Mouse (Mus musculus): ENCODE measurements at regions not wholly inside any gene's neighbourhood (a gene's known extent, or its start where the extent isn't known, plus 50 kb on each side); places are given as distances from the start of the nearest gene placed in this dataset.

DNA sequence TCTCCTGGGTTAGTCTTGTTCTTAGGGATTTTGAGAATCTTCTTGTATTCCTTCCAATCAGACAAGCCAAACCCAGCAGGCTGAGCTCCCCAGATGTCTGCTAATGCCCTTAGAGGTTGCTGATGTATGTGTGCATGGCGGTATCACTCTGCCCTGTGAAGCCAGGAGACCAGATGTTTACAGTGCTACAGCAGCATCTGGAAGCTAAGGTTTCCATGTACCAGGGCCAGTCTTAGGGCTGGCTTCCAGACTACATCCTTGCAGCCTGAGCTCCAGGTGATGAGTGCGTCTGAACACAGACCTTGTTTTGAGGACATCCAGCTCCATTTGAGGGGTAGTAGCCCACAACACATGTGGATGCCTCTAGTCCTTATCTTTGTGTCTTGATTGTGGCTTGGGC is 241.7 kb downstream of the Ttc32 start:
- no peak for DNase-seq

DNA sequence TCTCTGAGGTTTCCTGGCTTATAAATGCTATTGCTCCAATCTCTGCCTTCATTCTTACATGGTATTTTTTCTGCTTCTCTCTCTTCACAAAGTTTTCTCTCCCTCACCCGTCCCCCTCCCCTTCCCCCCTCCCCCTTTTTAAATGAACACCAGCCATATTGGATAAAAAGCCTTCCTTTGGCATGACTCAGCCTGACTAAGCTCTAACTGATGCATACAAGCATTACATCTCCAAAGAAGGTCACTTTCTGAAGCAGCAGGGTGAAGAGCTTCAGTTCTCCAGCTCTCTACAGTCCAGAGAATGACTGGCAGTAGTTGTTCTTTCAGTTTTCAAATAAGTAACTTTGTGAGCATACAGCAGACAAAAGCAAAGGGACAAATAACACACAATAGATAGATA is 244.4 kb downstream of the Ttc32 start:
- DNase-seq, result no peak

DNA sequence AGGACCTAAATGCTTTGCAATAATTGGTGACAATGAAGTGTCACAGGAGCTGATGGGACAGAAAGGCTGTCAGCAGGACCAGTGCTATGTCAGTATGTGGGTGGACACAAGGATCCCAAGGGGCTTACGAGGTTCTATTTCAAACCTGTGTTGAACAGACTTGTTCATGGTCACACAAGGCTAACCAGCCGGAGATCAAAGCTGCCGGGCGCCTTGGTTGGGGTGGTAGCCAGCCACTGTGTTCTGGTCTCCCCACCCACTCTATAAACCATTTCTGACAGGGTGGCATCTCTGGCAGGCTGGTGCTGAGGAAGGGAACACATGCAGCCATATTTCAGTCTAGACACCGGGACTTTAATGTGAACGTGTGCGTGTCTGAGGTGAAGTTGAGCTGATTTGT is 245.9 kb downstream of the Ttc32 start:
- no peak for DNase-seq

DNA sequence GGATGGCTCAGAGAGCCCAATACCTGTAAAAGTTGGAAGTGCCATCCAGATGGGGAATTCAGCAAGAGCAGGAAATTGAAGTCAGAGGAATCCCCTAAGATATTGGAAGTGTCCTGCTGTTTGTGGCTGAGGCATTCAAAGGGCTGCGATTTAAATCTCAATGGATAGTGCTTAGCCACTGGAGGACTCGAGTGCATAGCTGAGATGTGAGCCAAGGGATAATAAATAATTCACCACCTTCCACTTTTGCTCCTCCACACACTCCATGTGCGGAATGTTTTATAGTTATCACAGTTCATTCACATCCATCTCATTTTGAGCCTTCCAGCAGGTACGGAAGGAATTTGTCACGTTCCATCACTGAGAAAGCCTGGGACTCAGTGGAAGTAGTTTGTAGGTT is 248.9 kb downstream of the Ttc32 start:
- no peak for DNase-seq

DNA sequence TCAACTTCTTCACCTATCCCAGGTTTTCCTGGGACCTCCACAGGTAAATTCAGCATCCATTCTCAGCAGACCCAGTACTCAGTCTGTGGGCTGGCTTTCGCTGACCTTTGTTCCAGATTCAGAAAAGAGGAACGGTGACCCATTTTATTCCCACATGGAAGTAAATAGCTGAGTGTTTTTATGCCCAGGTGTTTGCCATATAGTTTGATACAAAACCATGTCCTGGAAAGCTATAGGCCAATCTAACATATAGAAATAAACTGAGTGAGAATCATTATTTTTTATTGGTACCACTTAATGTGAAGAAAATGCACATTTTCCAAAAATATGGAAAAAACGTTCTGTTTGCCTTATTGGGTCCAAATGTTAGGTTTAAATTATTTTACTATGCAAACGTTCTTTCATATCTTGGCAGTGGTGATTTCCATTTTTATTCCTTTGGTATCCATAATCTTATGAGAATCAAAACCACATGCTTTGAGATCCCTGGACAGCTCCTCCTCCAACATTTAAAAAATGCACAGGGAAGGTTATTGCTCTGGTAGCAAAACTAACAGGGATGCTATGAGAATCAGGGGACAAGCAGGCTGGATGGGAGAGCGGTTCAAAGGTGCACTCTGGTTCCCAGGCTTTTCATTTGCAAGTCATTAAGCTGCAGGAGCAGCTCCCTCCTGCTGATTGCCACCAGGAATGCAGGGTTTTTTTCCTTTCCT is 250.3 kb downstream of the Ttc32 start:
- DNase-seq, result no peak

DNA sequence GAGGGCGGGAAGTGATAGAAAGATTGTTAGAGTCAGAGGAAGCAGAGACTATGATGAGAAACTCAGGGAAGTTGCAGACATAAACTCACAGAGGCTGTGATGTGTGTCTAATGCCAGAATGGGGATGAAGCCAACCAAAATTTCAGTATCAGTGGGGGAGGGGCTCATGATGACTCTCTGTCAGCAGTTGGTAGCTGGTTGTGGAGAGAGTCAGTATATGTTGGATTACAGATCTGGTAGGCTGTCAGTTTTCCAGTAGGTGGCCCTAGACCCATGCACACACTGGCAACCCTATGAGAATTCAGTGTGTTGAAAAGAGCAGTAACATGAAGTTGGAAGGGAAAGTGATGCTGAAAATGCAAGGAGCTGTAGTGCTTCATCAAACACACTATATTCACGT is 257.5 kb downstream of the Ttc32 start:
- no peak for DNase-seq

DNA sequence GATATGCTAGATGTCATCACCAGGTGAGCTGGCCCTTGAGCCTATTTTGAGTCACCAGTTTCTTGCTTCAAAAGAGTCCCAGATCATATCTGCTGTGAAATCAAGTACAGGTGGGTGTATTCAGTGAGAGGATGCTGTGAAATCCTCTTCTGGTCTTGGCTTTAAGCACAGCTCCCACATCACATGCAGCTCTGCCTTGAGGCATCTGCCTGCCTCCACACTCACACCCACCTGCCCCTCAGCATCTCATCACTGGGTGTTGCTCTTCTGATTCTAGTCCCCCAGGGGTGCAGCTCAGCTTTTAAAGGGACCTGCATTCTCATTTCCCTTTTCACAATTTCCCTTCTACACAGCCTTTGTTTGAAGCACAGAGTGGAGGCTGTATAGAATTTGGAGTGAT is 262.9 kb downstream of the Ttc32 start:
- DNase-seq, result no peak

DNA sequence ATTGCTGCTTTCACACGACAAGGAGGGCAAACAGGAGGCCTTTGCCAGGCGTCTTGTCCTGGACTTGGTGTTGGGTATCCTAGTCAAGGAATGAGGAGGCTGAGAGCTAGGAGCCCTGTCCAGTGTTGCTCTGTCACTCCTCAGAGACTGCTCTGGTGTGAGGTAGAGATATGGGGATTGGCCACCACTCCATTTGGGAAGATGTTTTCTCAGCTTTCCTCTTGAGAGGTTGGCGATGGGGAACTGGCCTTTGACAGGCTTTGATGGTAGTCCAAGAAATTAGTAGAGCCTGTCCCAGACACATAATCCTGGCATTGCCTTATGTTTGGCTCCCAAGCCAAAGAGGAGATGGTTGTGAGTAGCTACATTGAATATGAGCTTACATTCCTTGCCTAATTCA is 265.4 kb downstream of the Ttc32 start:
- DNase-seq, result no peak

DNA sequence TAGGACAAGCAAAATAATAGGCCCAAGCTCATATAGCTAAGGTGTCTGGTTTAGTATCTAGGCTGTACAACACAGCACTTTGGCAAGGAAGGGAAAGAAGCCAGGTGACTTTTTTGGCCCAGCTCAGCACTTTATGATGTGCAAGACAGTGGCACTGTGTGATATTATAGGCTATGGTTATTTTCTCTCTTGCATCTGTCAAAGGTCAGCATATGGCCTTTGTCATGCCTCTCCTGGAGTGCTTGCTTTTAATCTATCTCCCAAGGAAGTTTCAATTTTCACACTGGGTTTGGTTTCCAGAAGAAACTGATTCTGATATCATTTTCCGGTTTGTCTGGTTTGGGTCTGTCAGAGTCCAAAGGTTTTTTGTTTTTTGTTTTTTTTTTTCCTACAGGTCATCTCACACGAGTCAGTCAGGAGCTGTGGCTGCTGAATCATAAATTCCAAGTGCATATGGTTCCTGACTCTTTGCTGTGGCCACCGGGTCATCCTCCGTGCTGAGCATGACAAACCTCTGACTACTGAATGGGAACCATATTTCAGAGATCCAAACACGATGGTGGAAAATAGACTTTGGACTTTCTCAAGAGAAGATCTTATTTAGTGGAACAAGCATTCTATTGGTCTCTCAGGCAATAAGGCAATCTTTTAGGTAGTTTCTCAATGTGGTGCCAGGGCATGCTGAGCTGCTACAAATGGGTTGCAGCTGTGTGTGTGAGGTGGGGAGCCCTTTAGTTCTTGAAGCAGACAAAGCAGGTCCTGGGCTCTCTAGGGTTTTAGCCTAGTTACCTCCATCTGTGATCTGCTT is 269.3 kb downstream of the Ttc32 start:
- DNase-seq, result no peak

DNA sequence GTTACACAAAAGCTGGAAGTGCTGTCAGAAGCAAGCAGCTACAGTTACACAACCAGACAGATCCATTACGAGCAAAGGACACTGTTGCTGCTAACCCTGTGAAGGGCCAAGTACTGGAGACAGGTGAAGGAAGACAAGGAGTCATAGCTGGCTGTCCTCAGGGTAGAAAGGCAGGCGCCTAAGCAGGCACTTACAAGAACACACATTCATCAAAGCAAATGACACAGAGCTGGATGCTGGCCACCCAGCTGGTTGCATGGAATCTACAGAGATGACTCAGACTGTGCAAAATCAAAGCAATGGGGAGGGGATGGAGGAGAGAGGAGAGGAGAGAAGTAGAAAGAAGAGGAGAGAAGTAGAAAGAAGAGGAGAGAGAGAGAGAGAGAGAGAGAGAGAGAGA is 265.8 kb upstream of the Osr1 start:
- DNase-seq, result peak; percentile 24

DNA sequence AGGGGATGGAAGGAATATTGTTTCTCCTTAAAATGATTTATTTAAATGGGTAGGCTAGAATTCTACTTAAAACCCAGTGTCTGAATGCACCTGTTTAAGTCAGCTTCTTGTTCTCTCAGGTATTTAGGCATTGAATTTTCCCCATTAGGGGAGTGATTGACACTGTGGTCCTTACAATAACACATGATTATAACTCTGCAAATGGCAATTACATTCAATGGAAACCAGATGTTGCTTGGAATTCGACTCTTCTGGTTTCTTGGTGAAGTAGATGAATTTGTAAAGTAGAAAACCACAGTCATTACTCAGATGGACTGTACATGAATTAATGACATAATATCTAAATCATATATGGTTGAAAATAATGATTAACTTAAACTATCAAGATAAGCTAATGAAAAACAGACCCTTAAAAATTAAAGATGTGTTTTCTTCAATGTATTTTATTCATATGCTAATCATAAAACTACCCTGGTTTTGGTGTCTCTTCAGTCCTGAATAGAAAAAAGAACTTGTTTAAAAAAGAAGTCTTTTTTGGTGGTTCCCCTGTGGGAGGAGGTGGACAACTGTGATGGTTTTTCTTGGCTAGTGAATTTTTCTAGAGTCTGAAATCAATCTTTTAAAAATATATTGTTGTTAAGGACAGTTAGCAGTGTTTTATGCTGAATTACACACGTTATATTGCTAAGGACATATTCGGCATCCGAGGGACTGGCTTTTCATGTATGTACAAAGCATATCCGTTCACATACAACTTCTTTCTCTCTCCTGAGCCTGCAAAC is 231.8 kb upstream of the Osr1 start:
- DNase-seq, result no peak

DNA sequence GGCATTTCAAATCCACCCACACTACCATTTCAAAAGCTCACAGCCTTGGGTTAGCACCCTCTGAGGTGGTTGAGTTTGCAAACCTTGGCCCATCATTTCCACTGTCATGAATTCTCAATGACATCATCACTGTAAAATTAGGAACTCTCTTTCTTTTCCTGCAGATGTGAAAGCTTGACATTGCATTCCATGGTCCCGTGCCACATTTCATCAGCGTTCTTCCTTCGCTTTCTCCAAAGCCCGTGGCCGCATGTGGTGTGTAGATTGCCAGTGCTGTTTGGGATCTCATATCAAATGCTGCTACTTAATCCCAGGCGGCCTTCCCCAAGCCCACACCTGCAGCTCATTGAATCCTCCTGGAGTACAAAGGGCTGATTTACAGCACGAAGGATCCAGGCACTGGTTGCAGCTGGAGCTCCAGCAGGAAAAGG is 231.1 kb upstream of the Osr1 start:
- DNase-seq, result peak; percentile 9

DNA sequence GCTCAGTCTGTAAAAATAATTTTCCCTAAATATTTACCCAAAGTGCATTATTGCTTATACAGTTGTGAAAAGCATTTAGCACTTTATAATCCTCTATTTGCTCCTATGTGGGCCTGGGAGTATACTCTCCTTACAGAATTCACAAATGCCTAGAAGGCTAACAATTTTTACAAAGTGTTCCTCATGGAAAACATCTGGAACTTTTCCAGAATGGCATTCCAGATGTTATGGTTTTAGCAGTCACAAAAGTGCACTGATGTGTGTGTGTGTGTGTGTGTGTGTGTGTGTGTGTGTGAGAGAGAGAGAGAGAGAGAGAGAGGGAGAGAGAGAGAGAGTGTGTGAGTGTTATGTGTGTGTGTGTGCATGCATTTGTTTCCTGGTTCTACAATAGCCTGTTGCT is 229.1 kb upstream of the Osr1 start:
- DNase-seq, result no peak

DNA sequence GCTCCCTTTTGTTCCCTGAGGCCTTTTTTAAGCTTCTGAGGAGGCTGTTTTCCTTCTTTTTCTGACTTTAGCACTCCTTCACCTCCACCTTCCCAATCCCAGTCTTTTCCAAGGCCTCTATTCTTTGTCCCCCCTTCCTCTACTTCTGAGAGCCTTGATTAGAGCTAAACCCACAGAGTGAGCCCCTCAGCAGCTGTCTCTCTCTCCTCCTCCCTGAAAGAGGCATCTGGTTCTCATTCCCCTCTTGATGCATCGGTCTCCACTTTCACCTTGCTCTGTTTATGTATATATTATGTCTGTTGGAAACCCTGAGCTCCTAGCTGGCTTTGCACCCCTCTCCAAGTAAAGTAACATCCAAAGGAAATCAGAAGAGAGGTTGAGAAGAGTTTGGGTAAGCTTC is 224.6 kb upstream of the Osr1 start:
- no peak for DNase-seq

DNA sequence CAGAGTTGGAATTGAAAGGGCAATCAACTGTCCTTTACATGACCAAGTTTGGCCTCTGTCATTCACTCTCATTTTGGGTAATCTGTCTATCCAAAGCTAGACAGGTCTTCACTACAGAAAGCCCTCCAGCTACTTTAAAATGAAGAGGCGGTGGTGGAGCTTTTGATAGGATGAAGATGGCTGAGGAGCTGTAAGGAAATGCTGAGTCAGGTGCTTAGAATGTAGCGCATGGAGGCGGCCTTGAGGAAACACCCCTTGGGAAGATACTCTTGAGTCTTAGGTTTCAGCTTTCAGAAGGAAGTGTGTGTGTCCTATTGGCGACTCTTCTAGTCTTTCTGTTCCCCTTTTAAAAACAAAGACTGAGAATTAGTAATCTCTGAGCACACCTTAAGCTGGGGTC is 214.4 kb upstream of the Osr1 start:
- no peak for DNase-seq

DNA sequence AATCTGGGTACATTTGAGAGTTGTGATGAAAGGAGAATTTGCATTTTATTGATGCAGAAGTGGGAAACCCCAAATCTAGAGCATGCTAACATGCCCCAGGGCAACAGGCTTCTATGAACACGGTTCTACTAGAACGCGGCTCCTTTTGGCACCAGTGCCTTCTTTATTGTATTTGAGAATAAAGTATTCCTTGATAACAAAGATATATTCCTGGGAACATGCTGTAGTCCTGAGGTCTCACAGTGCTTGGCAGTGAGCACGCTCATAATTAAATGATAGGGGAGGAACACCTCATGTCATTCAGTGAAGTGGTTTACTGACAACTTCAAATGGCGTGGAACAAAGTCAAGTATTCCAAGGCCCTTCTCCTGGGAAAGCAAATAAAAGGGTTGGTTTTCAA is 212.1 kb upstream of the Osr1 start:
- DNase-seq, result no peak

DNA sequence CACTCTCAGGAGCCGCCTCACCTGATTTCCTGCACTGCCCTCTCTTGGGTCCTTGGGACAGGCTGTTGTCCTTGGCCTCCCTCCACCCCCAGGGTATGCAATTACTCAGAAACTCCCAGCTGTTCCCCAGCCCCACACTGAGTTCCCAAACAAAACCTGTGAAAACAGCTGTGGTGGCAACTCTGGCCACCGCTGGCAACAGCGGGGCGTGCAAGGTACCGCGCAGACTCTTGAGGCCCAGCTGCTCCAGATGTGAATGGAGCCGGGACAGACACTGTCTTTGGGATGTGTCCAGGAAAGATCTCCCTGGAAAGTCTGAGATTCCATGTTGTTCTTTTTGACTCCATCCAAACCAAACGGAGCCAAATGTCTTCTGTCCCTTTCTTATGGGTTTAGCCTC is 211.0 kb upstream of the Osr1 start:
- DNase-seq, result no peak

DNA sequence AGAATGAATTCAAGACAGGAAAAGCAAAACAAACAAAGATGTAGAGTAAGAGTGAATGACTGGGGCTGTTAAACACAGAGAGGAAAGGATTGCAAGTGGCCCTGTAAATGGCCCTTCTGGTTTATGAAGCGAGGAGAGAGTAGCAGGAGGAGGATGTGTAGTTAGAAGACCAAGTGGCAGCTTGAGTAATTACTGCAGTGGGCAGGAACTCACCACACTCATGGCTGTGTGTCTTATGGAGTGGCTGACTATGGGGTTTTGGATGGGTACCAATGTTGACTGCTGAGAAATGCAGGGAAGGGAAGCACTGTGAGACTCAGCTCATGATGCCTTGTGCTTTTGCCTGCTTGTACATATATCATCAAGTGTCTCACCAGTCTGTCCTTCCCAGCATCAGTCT is 204.0 kb upstream of the Osr1 start:
- DNase-seq, result no peak

DNA sequence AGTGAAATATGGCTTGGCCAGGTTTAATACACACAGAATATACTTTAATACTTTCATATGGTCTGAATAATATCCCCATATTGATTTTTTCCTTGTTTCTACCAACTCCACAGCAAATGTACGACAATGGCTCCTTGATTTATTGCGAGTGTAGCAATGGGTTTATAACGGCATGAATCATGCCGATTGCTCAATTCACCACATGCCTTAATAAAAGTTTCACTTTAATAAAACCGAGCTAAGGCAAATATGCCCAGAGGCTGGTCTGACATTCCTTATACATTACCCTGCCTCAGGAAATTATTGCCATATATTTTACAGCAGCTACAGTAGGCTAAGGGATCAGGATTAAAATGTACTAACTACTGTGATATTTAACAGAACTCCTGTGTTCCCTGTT is 201.2 kb upstream of the Osr1 start:
- DNase-seq, result no peak

DNA sequence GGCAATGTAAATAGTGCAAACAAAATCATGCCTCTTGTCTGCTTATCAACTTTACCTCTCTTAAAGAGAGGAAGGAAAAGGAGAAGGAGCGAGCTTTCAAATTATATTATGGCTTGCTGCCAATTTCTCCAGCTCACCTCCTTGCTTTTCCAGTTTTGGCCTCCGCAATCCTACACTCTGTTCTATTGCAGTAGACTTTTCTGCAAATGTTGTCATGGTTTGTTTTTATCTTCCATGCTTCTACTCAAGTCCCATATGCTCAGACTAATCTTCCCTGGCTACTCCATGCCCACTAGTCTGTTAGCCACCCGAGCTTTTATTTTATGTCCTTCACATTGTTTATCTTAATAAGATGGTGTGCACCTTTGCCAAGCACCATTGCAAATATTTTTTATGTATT is 168.0 kb upstream of the Osr1 start:
- DNase-seq, result no peak

DNA sequence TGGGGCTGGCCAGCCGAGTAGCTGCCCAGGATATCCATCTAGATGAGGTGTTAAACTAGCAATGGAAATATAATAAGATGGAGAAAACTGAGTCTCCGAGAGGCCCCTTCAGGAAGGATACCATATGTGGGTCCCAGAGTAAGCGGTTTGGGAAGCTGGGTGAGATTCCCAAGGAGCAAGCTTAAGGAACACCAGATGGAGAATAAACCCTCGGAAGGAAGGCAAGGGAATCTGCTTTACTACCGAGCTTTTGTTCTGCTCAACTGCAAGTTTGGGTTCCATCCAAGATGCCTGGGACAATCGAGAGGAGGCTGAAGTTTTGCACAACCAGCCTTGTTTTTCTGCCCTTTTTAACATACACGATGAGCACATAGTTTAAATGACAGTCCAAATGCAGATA is 164.9 kb upstream of the Osr1 start:
- no peak for DNase-seq

DNA sequence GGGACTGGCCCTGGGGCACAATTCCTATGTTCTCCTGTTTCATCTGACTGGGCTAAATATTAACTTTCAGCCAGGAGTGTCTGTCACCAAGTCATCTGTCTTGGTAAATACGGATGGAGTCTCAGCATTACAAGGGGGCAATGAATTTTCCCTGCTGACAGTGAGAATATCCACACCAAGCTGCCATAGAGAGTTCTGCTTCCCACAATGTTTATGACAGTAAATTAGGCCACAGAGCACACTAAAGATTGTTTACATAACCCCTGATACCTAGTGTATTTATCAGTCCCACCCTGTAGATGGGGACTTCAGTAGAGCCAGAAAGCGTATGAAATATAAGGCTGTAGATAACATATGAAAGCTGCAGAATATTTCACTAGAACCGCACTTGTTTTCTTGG is 150.6 kb upstream of the Osr1 start:
- no peak for DNase-seq

DNA sequence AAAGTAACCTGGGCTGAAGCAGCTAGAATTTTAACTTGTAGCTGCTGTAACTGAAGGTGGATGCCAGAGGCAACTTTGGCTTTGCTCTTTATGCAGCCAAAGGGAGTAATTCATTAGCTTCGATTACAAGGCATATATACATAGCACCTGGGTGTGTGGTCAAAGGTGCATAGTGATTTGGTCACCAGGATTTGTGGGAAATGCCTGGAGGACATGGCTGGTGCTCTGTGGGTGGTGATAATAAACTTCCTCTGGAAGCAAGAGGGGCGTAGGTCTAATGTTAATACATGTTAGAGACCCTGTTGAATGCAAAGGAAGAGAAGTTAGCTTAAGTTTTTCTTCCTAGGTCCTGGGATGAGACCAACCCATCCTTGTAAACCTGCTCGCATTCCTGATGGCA is 139.3 kb upstream of the Osr1 start:
- DNase-seq, result no peak

Data from heart, postnatal 4 days (tissue).